Mouse (Mus musculus) lung, adult 18-20 months (tissue): ENCODE data around the gene Mcat.
A peak's percentile ranks its signal among the peaks of the same experiment; 100 is the strongest.

ENCODE experiments used
- DNase-seq, 2 experiments: peaks; one replicate each; pipeline ENCODE4 v3.0.0; 2022; ENCODE audit warnings: mixed read lengths in 2 of 2

Gene Mcat

GRCm38 (mm10) chr15:83563327-83563856 lies at the start of gene Mcat, which contains the start of gene Tspo:
TSS of gene Mcat (minus strand) at chr15:83563787.
TSS of gene Tspo (plus strand) at chr15:83563592.
- peak; percentile 83 to 87 for DNase-seq

GRCm38 (mm10) chr15:83607115-83607802 lies 43.7 kb upstream of the Mcat start:
- peak; percentile 65 to 76 for DNase-seq

- DNase-seq: no peak
These were observed 43.1 kb upstream of the Mcat start for GRCm38 (mm10) chr15:83606700-83607099.

GRCm38 (mm10) chr15:83606216-83606615 lies 42.6 kb upstream of the Mcat start:
- no peak for DNase-seq

GRCm38 (mm10) chr15:83603426-83603825 lies 39.8 kb upstream of the Mcat start:
- no peak for DNase-seq

- DNase-seq: no peak
These were observed 39.4 kb upstream of the Mcat start for GRCm38 (mm10) chr15:83603046-83603396.

GRCm38 (mm10) chr15:83602372-83603045 lies 38.9 kb upstream of the Mcat start:
- DNase-seq: peak; percentile 36 to 40

GRCm38 (mm10) chr15:83601185-83601584 lies 37.6 kb upstream of the Mcat start:
- no peak for DNase-seq

- DNase-seq: no peak
These were observed 33.2 kb upstream of the Mcat start for GRCm38 (mm10) chr15:83596833-83597232.

GRCm38 (mm10) chr15:83595364-83595711 lies 31.8 kb upstream of the Mcat start:
- no peak for DNase-seq

GRCm38 (mm10) chr15:83594513-83595363 lies 31.2 kb upstream of the Mcat start, which contains the start of gene Ttll12:
TSS of gene Ttll12 (minus strand) at chr15:83595157.
- DNase-seq: peak; percentile 93 to 94

- no peak for DNase-seq
These were observed 30.3 kb upstream of the Mcat start for GRCm38 (mm10) chr15:83593702-83594512.

GRCm38 (mm10) chr15:83593189-83593585 lies 29.6 kb upstream of the Mcat start:
- no peak for DNase-seq

- DNase-seq: no peak
These were observed 28.9 kb upstream of the Mcat start for GRCm38 (mm10) chr15:83592260-83593188.

GRCm38 (mm10) chr15:83591758-83592157 lies 28.2 kb upstream of the Mcat start:
- no peak for DNase-seq

- DNase-seq: no peak
These were observed 27.3 kb upstream of the Mcat start for GRCm38 (mm10) chr15:83590841-83591240.

- no peak for DNase-seq
These were observed 21.2 kb upstream of the Mcat start for GRCm38 (mm10) chr15:83584741-83585220.

- peak; percentile 70 to 80 for DNase-seq
These were observed 20.0 kb upstream of the Mcat start for GRCm38 (mm10) chr15:83583419-83584156.

GRCm38 (mm10) chr15:83582931-83583330 lies 19.3 kb upstream of the Mcat start:
- DNase-seq: no peak

- no peak for DNase-seq
These were observed 13.1 kb upstream of the Mcat start for GRCm38 (mm10) chr15:83576651-83577050.
